Mouse (Mus musculus): ENCODE data around the gene Teddm1b. TPM values are rescaled to one million over a fixed set of nuclear protein-coding genes. Genes with fewer than 3 reads are reported as not detected.
A peak's percentile ranks its signal among the peaks of the same experiment; 100 is the strongest.

The Teddm1b gene
- polyA plus RNA-seq, 1 experiment from 2014 or later = 0.49 TPM

Small RNA genes within 50 kb of the gene (microRNA-seq; reads per million reads assigned to microRNA genes)
- 29.9 reads per million, percentile 36 among the genes with 10 or more reads in this experiment for gene Mir8114

Other genes with a start within 250 kb of the Teddm1b start
- gene Rgs8, start 221.3 kb upstream of the Teddm1b start, polyA plus RNA-seq (2016; fragmentation: Nextera tagmentation; extraction: Ambion mirVana) = 8.3 and 15.1 TPM in 2 replicates
- 31.8 and 39.0 TPM in 2 replicates for gene Rgs16, start 134.0 kb upstream of the Teddm1b start, polyA plus RNA-seq (2016; fragmentation: Nextera tagmentation; extraction: Ambion mirVana)
- gene Rnasel, start 124.9 kb upstream of the Teddm1b start, polyA plus RNA-seq (2016; fragmentation: Nextera tagmentation; extraction: Ambion mirVana) = 10.1 and 20.3 TPM in 2 replicates
- not detected in 2 replicates for gene Rgsl1, start 30.2 kb upstream of the Teddm1b start, polyA plus RNA-seq (2016; fragmentation: Nextera tagmentation; extraction: Ambion mirVana)
- gene Teddm1a, start 17.4 kb downstream of the Teddm1b start, polyA plus RNA-seq (2016; fragmentation: Nextera tagmentation; extraction: Ambion mirVana) = not detected in 2 replicates
- gene Glul, start 25.6 kb downstream of the Teddm1b start, polyA plus RNA-seq (2016; fragmentation: Nextera tagmentation; extraction: Ambion mirVana) = 130 and 133 TPM in 2 replicates
- 0.39 and 0.42 TPM in 2 replicates for gene Teddm2, start 25.9 kb downstream of the Teddm1b start, polyA plus RNA-seq (2016; fragmentation: Nextera tagmentation; extraction: Ambion mirVana)